In the genomic region with DNA sequence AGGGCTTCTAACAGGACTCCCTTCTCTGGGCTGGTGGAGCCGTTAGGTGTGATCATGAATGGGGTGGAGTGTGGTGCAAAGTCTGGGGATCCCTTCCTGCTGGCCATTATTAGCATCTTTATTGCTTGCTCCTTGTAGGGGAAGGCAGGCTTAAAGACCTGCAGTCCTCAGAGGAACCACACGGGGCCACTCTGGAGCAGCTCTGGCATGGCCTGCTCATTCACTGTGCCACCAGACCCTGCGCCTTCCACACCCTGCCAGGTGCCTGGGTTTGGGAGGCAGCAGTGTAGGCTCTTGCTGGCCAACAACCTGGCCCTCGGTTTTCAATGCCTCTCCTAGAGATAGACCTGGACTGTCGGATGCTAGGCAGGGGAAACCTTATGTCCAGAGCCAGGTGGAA, we compare ENCODE assay signal across 9 mouse cellular contexts. TPM values are rescaled to one million over a fixed set of nuclear protein-coding genes. Genes with fewer than 3 reads are reported as not detected.
DNase-seq lines count a peak whose midpoint lies in the region; ATAC-seq and TF ChIP-seq lines count a peak whose summit lies in the region.
"Had no signal": no experiment of that assay in that cellular context is flagged by ENCODE, and none has a peak within 500 bp of the region (broad histone marks: within the 10 kb centered on the region; RNA-seq: fewer than 3 reads in every experiment).

No protein-coding gene starts in this region.

- peak; percentile 83 for ATAC-seq in Patski
- peak; percentile 91 for ATAC-seq in forebrain, embryonic 16.5 days
- peak; percentile 55; the same call in 1 of the 2 replicates for ATAC-seq in lung, embryonic 15.5 days (ENCODE audit: borderline replicate concordance, extremely low read depth, low FRiP score, low TSS enrichment)

- 5% methylated on average over 5 of the region's 5 CpGs for WGBS in forebrain, embryonic 16.5 days
- 4% methylated on average over 5 of the region's 5 CpGs for WGBS in lung, embryonic 15.5 days

- CTCF ChIA-PET in Patski (lab: Charles Lee): interaction anchor here (0.9 to 2.1 kb wide), 6 partner anchors 9 to 129 kb away, joined by 3 to 11 read pairs (median 3); no protein-coding TSS in a partner anchor

- no peak overlapping the region for H3K4me2 ChIP-seq in forebrain, embryonic 16.5 days (ENCODE audit: low read length)
- H3K4me2 ChIP-seq in lung, embryonic 15.5 days: no peak overlapping the region

- DNase-seq in Patski (ENCODE audit: low read depth, low spot score): peak; percentile 20
- DNase-seq in cerebellum, adult 18-20 months: peak; percentile 94
- peak; percentile 85 to 89 for DNase-seq in heart, postnatal 36 days
- peak; percentile 89 for DNase-seq in layer of hippocampus, adult 11-12 months (ENCODE audit: low spot score)
- DNase-seq in retina, adult 2 months (ENCODE audit: low read depth, low spot score): peak; percentile 56
- peak; percentile 78 to 79 for DNase-seq in urinary bladder, postnatal 36 days (ENCODE audit: low spot score in 2 of 2)

- H3K9me3 ChIP-seq in forebrain, embryonic 16.5 days (ENCODE audit: control insufficient read depth, low read length): no peaks in the 10 kb centered on the region
- H3K9me3 ChIP-seq in lung, embryonic 15.5 days: no peaks in the 10 kb centered on the region
- H3K9me3 ChIP-seq: megakaryocyte, embryonic 14.5 days had no signal

- intact Hi-C loops in heart, postnatal 36 days (cut with DNase I): loop anchor here (1.0 kb wide), 3 partner anchors 60 to 131 kb away; no protein-coding TSS in a partner anchor

- H3K4me3 ChIP-seq in forebrain, embryonic 16.5 days (replicated peaks; ENCODE audit: low read length): no peak overlapping the region
- no peak overlapping the region for H3K4me3 ChIP-seq in lung, embryonic 15.5 days
- H3K4me3 ChIP-seq: megakaryocyte, embryonic 14.5 days had no signal

- no peak overlapping the region; the same call in 1 of the 2 replicates for H3K9ac ChIP-seq in forebrain, embryonic 16.5 days (replicated peaks; ENCODE audit: low read depth, low read length)
- H3K9ac ChIP-seq in lung, embryonic 15.5 days: 0 out of 2 replicates have a peak overlapping the region, but pooled peaks have one; percentile 7

- H3K27me3 ChIP-seq in Patski: no peaks in the 10 kb centered on the region
- H3K27me3 ChIP-seq in forebrain, embryonic 16.5 days (replicated peaks; ENCODE audit: control insufficient read depth, insufficient read depth, low read length): no peaks in the 10 kb centered on the region
- no peaks in the 10 kb centered on the region for H3K27me3 ChIP-seq in lung, embryonic 15.5 days

- no peak for TF ChIP-seq CTCF in Patski (IDR thresholded peaks at IDR 0.05)

- in situ Hi-C loops in Patski (cut with MboI; ENCODE audit: low pct_unique_long_range_greater_than_20kb): loop anchor here (5.0 kb wide), 2 partner anchors 59 to 129 kb away; no protein-coding TSS in a partner anchor

- POLR2A ChIA-PET in Patski (lab: Charles Lee): interaction anchor here (1.0 to 1.5 kb wide), 2 partner anchors 130 to 133 kb away, joined by 3 to 4 read pairs; no protein-coding TSS in a partner anchor

- no peak overlapping the region for H3K27ac ChIP-seq in forebrain, embryonic 16.5 days (ENCODE audit: low read length)
- peak overlapping the region; percentile 65; the same call in 1 of the 2 replicates for H3K27ac ChIP-seq in lung, embryonic 15.5 days

- peaks cover 8% of the 10 kb centered on the region for H3K4me1 ChIP-seq in forebrain, embryonic 16.5 days (replicated peaks; ENCODE audit: control insufficient read depth, insufficient read depth, low read length)
- H3K4me1 ChIP-seq in lung, embryonic 15.5 days: peaks cover 31% of the 10 kb centered on the region
- H3K4me1 ChIP-seq: megakaryocyte, embryonic 14.5 days had no signal

- H3K36me3 ChIP-seq in forebrain, embryonic 16.5 days (ENCODE audit: control insufficient read depth, insufficient read depth): no peaks in the 10 kb centered on the region
- H3K36me3 ChIP-seq in lung, embryonic 15.5 days: no peaks in the 10 kb centered on the region

RNA-seq across cellular contexts. Expression of a gene that starts 7.0 kb away (rescaled TPM):
- 56.9 TPM for polyA plus RNA-seq in Patski (2021)
- 86.7 and 88.4 TPM in 2 replicates for polyA plus RNA-seq in forebrain, embryonic 16.5 days (2015; fragmentation: Nextera tagmentation; extraction: Ambion mirVana)
- total RNA-seq in heart, postnatal 36 days (2021): 10 to 100 TPM; 74.3 to 87.1 TPM
- 107 and 117 TPM in 2 replicates for polyA plus RNA-seq in lung, embryonic 15.5 days (2015; fragmentation: Nextera tagmentation; extraction: Ambion mirVana)

RNA-seq across cellular contexts. Expression of a gene that starts 29.6 kb away (rescaled TPM):
- polyA plus RNA-seq in Patski (2021): 16.6 TPM
- 23.8 and 28.4 TPM in 2 replicates for polyA plus RNA-seq in forebrain, embryonic 16.5 days (2015; fragmentation: Nextera tagmentation; extraction: Ambion mirVana)
- total RNA-seq in heart, postnatal 36 days (2021): under 1 TPM; 0.41 to 0.44 TPM
- 6.3 and 6.6 TPM in 2 replicates for polyA plus RNA-seq in lung, embryonic 15.5 days (2015; fragmentation: Nextera tagmentation; extraction: Ambion mirVana)

RNA-seq across cellular contexts. Expression of a gene that starts 57.7 kb away (rescaled TPM):
- 2.7 TPM for polyA plus RNA-seq in Patski (2021)
- polyA plus RNA-seq in forebrain, embryonic 16.5 days (2015; fragmentation: Nextera tagmentation; extraction: Ambion mirVana): 1.6 and 2.3 TPM in 2 replicates
- total RNA-seq in heart, postnatal 36 days (2021): 1 to 10 TPM in 1 of 2 experiments, under 1 TPM in 1; 0.94 to 1.6 TPM
- 0.89 and 1.0 TPM in 2 replicates for polyA plus RNA-seq in lung, embryonic 15.5 days (2015; fragmentation: Nextera tagmentation; extraction: Ambion mirVana)

Comparison
In these comparisons a context has a peak if more than half of its experiments do, and no peak if none do; other contexts are left out.
1. DNase-seq: peak in every context shown above with its lines; median percentile 94 in cerebellum, adult 18-20 months; 89 in layer of hippocampus, adult 11-12 months; 87 in heart, postnatal 36 days; 78 in urinary bladder, postnatal 36 days; 56 in retina, adult 2 months; 20 in Patski.